Mouse (Mus musculus) forebrain, embryonic 12.5 days (tissue): ENCODE data around the gene Rpl36al. TPM values are rescaled to one million over a fixed set of nuclear protein-coding genes. Genes with fewer than 3 reads are reported as not detected.
"Not testable (repeated sequence)": the region's sequence is repeated elsewhere in the genome, so short reads cannot be mapped to it uniquely, and the experiment has no call there.

Source experiments
- ATAC-seq: fragments of 200-750 bp; cut with Nextera tagmentation; 2 replicates; pipeline ENCODE4 v1.8.0; 2017; ENCODE audit warnings: moderate TSS enrichment; ENCODE audit not compliant: low FRiP score
- H3K27ac ChIP-seq: fragments of 300-500 bp; sonication (generic); 2 replicates; pipeline ENCODE4 v1.5.1; 2016; ENCODE audit warnings: mild to moderate bottlenecking
- H3K27me3 ChIP-seq: fragments of 300-500 bp; sonication (generic); 2 replicates; pipeline ENCODE4 v1.6.1; 2016; ENCODE audit warnings: mild to moderate bottlenecking
- H3K36me3 ChIP-seq: fragments of 300-500 bp; sonication (generic); replicated peaks from 2 replicates; pipeline ENCODE4 v1.6.1; 2016; ENCODE audit warnings: mild to moderate bottlenecking
- H3K4me1 ChIP-seq: fragments of 300-500 bp; sonication (generic); 2 replicates; pipeline ENCODE4 v1.6.1; 2016
- H3K4me2 ChIP-seq: fragments of 300-500 bp; sonication (generic); 2 replicates; pipeline ENCODE4 v1.6.1; 2016; ENCODE audit warnings: mild to moderate bottlenecking, moderate library complexity
- H3K4me3 ChIP-seq: fragments of 300-500 bp; sonication (generic); replicated peaks from 2 replicates; pipeline ENCODE4 v1.5.1; 2016; ENCODE audit warnings: mild to moderate bottlenecking
- H3K9ac ChIP-seq: fragments of 300-500 bp; sonication (generic); 2 replicates; pipeline ENCODE4 v1.6.1; 2016; ENCODE audit warnings: mild to moderate bottlenecking
- H3K9me3 ChIP-seq: fragments of 300-500 bp; sonication (generic); 2 replicates; pipeline ENCODE4 v1.6.1; 2016
- WGBS: fragments of 180-500 bp; shearing (Covaris S2); methylation state at CpG from one replicate; pipeline ENCODE4 v1.1.7; 2016; 5-methylcytosine and 5-hydroxymethylcytosine counted together
- polyA plus RNA-seq: library from polyadenylated mRNA; unstranded; fragments of >200 nt; fragmentation: Nextera tagmentation; extraction: Ambion mirVana; gene quantifications from 2 replicates; pipeline ENCODE4 v1.2.1, GENCODE M21; 2016

The Rpl36al gene
- polyA plus RNA-seq, 1 experiment from 2014 or later = 487 TPM

DNA sequence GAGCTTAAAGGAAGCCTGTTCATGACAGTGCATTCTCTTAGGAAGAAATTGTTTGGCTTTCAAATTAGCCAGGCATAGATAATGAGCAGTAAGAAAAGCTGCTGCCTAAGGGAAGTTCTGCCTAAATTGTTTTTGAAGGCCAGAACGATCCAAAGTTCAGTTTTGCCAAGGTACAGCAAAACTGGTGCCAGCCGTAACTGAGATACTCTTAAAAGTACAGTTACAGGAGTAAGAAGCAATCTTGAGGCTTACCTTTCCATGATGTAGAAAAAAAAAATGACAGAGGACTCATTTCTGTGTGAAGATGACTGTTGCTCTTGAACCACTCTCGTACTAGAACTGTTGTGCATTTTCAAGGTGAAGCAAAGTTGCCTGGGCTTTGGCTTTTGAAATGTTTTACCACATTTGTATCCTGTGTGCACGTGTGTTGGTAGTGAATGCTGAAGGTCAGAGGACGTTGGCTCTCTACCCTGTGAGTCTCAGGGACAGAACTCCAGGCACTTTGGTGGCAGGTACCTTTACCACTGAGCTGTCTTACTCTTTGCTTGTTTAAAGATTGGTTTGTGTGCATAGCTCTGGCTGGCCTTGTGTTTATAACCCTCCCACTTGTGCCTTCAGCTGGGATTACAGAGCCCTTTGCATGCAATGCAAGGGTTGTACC is 3.1 kb upstream of the Rpl36al start:
- 76% methylated on average over 5 of the region's 5 CpGs for WGBS
- Histone ChIP-seq H3K36me3 (peaks cover 40% of the 10 kb centered on the region), H3K9ac (no peak overlapping the region), H3K27ac (no peak overlapping the region), H3K4me2 (no peak overlapping the region), H3K9me3 (no peaks in the 10 kb centered on the region), H3K27me3 (no peaks in the 10 kb centered on the region), H3K4me3 (no peak overlapping the region), H3K4me1 (peaks cover 23% of the 10 kb centered on the region)
- no peak for ATAC-seq

DNA sequence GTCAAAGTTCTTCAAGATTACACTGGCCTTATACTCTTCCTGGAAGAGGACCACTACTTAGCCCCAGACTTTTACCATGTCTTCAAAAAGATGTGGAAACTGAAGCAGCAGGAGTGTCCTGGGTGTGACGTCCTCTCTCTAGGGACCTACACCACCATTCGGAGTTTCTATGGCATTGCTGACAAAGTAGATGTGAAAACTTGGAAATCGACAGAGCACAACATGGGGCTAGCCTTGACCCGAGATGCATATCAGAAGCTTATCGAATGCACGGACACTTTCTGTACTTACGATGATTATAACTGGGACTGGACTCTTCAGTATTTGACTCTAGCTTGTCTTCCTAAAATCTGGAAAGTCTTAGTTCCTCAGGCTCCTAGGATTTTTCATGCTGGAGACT is 1.5 kb upstream of the Rpl36al start:
- Histone ChIP-seq H3K36me3 (peaks cover 37% of the 10 kb centered on the region), H3K9ac (peak overlapping the region; percentile 95), H3K4me2 (peak overlapping the region; percentile 93), H3K4me1 (peaks cover 23% of the 10 kb centered on the region), H3K4me3 (peak overlapping the region; percentile 93), H3K27me3 (no peaks in the 10 kb centered on the region), H3K27ac (no peak overlapping the region), H3K9me3 (no peaks in the 10 kb centered on the region)
- 81% methylated on average over 7 of the region's 7 CpGs for WGBS
- no peak for ATAC-seq

GRCm38 (mm10) chr12:69184342-69185295 is 736 bp upstream of the Rpl36al start:
- peaks cover 29% of the 10 kb centered on the region for H3K36me3 ChIP-seq

DNA sequence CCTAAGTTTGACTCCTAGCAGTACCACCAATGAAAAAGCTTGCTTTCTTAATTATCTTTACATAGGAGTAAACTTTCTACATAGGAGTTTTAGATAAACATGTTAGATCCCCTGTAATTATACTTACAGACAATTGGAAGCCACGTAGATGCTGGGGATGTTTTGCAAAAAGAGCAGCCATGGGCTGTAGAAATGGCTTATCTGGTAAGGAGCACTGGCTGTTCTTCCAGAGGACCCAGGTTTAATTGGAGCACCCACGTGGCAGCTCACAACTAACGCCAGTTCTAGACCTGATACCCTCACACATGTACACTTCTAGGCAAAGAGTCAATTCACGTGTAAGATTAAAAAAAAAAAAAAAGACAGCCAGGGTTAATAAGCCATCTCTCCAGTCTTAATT is 2.1 kb downstream of the Rpl36al start:
- H3K36me3 ChIP-seq = peaks cover 16% of the 10 kb centered on the region
- H3K9ac ChIP-seq = no peak overlapping the region
- H3K4me3 ChIP-seq = no peak overlapping the region
- no peaks in the 10 kb centered on the region for H3K27me3 ChIP-seq
- no peak overlapping the region for H3K27ac ChIP-seq
- H3K9me3 ChIP-seq = no peaks in the 10 kb centered on the region
- no peak for ATAC-seq
- peaks cover 16% of the 10 kb centered on the region for H3K4me1 ChIP-seq
- WGBS = 87% methylated on average over 4 of the region's 4 CpGs
- H3K4me2 ChIP-seq = no peak overlapping the region

More at GRCm38 (mm10) chr12:69184342-69185295, 736 bp upstream of the Rpl36al start:
- peaks cover 23% of the 10 kb centered on the region for H3K4me1 ChIP-seq
- peak; percentile 67 for ATAC-seq
- H3K27me3 ChIP-seq = no peaks in the 10 kb centered on the region
- H3K4me2 ChIP-seq = peak overlapping the region; percentile 93
- H3K27ac ChIP-seq = peak overlapping the region; percentile 93
- WGBS = 2% methylated on average over 81 of the region's 86 CpGs
- no peaks in the 10 kb centered on the region for H3K9me3 ChIP-seq
- peak overlapping the region; percentile 95 for H3K9ac ChIP-seq
- H3K4me3 ChIP-seq = peak overlapping the region; percentile 93

DNA sequence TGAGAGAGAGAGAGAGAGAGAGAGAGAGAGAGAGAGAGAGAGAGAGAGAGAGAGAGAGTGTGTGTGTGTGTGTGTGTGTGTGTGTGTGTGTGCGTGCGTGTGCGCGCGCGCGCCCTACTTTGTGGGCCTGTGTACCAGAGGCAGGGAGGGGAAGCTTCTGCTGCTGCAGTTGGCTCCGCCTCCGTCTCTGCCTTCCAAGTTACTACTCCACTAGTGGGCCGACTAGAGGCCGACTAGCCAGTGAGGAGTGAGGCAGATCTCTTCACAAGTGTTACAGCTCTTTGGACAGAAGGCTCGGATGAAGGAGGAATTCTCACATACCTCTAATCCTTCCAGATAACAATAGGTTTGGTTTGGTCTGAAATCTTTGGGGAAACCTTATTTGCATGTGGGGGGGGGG is 4.5 kb downstream of the Rpl36al start:
- H3K36me3 ChIP-seq = peaks cover 26% of the 10 kb centered on the region
- peaks cover 3% of the 10 kb centered on the region for H3K4me1 ChIP-seq
- H3K4me3 ChIP-seq = no peak overlapping the region
- ATAC-seq = no peak
- WGBS = 81% methylated on average over 12 of the region's 12 CpGs
- no peak overlapping the region for H3K27ac ChIP-seq
- no peaks in the 10 kb centered on the region for H3K9me3 ChIP-seq
- no peak overlapping the region for H3K4me2 ChIP-seq
- no peak overlapping the region for H3K9ac ChIP-seq
- H3K27me3 ChIP-seq = no peaks in the 10 kb centered on the region

- no peak overlapping the region for H3K4me3 ChIP-seq
- 87% methylated on average over 3 of the region's 3 CpGs for WGBS
- no peaks in the 10 kb centered on the region for H3K4me1 ChIP-seq
- ATAC-seq = no peak
- no peak overlapping the region for H3K4me2 ChIP-seq
- H3K9me3 ChIP-seq = no peaks in the 10 kb centered on the region
- peaks cover 34% of the 10 kb centered on the region for H3K36me3 ChIP-seq
- H3K9ac ChIP-seq = no peak overlapping the region
- no peaks in the 10 kb centered on the region for H3K27me3 ChIP-seq
- H3K27ac ChIP-seq = no peak overlapping the region
Measured at GRCm38 (mm10) chr12:69177526-69177925, 6.4 kb downstream of the Rpl36al start.

DNA sequence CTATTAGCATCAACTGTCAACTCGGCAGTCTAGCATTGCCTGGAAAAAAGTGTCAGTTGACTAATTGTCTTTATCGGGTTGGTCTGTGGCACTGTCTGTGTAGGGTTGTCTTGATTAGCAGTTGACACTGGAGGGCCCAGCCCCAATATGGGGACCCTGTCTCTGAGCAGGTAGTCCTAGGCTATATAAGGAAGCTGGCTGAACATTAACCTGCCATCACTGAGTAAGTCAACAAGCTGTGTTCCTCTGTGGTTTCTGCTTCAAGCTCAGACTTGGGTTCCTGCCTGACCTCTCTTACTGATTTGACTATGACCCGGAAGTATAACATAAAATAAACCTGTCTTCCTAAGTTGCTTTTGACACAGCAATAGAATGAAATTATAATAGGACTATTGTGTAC is 7.9 kb downstream of the Rpl36al start:
- no peaks in the 10 kb centered on the region for H3K4me1 ChIP-seq
- H3K27ac ChIP-seq = no peak overlapping the region
- no peaks in the 10 kb centered on the region for H3K9me3 ChIP-seq
- no peak overlapping the region for H3K4me3 ChIP-seq
- H3K4me2 ChIP-seq = no peak overlapping the region
- no peaks in the 10 kb centered on the region for H3K27me3 ChIP-seq
- no peak overlapping the region for H3K9ac ChIP-seq
- no peak for ATAC-seq
- 94% methylated on average over 3 of the region's 3 CpGs for WGBS
- H3K36me3 ChIP-seq = peaks cover 26% of the 10 kb centered on the region

DNA sequence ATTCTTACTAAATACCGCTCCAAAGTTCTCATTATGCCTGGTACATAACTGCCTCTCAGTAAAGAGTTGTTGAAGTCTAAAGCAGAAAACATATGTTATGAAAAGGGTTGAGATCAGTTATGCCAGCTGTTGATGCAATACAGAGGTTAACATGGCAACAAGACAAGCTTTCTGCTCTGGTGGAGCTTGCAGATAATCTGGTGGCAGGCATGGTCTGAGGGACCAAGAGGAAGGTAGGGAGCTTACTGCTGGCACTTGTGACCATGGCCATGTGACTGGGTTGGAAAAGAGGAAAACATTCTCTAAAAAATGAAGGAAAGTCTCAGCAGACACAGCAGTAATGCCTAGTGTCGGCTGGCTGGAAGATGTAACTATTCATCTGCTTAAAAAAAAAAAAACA is 12.6 kb downstream of the Rpl36al start:
- no peak for ATAC-seq
- H3K9me3 ChIP-seq = no peaks in the 10 kb centered on the region
- no peak overlapping the region for H3K9ac ChIP-seq
- H3K36me3 ChIP-seq = peaks cover 20% of the 10 kb centered on the region
- H3K27ac ChIP-seq = no peak overlapping the region
- peaks cover 14% of the 10 kb centered on the region for H3K4me1 ChIP-seq
- 94% methylated on average over 2 of the region's 2 CpGs for WGBS
- H3K4me3 ChIP-seq = no peak overlapping the region
- no peak overlapping the region for H3K4me2 ChIP-seq
- H3K27me3 ChIP-seq = no peaks in the 10 kb centered on the region

DNA sequence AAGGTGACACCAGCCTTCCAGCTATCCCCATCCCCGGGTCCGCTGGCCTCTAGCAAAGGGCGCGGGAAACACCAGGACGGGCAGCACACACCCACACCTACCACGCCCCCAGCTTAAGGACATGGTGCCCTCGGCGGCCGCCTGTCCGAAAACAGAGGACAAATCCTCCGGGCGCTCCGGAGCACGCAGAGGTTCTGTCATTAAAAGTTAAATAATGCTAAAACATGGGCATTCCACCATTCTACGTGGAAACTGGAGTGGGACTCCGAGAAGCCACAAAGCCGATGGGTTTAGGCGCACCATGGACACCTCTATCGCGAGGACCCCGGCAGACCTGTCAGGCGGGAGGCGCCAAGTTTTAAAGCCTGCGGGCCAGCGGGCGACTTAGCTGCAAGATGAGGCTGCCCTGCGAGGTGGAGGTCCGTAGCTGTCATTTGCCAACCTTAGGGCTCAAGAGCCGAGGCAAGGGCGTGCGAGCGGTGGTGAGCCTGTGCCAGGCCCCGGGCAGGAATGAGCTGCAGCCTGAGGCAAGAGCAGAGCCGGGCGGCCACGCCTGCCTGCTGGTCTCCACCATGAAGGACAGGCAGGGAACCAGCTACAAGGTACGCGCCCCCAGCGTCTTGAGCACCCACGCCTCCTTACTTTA is 15.3 kb downstream of the Rpl36al start, which contains the start of gene Lrr1:
TSS of gene Lrr1 (plus strand) at position 354 of the 646 bp plus-strand sequence.
- under 1% methylated on average over 40 of the region's 40 CpGs for WGBS
- peak; percentile 95 for ATAC-seq
- H3K27ac ChIP-seq = peak within 1 kb of the TSS; percentile 73

GRCm38 (mm10) chr12:69167656-69168460 is 16.0 kb downstream of the Rpl36al start:
- Histone ChIP-seq H3K27ac (peak overlapping the region; percentile 73), H3K27me3 (no peaks in the 10 kb centered on the region), H3K9ac (peak overlapping the region; percentile 74), H3K36me3 (peaks cover 5% of the 10 kb centered on the region; the same call in 1 of the 2 replicates), H3K9me3 (no peaks in the 10 kb centered on the region), H3K4me3 (peak overlapping the region; percentile 82), H3K4me2 (peak overlapping the region; percentile 91), H3K4me1 (peaks cover 14% of the 10 kb centered on the region)
- peak; percentile 64 for ATAC-seq
- 9% methylated on average over 18 of the region's 18 CpGs for WGBS

More for the DNA sequence above, 15.3 kb downstream of the Rpl36al start, which contains the start of gene Lrr1:
- peaks cover 14% of the 10 kb centered on the region for H3K4me1 ChIP-seq
- no peaks in the 10 kb centered on the region for H3K9me3 ChIP-seq
- peak within 1 kb of the TSS; percentile 82 for H3K4me3 ChIP-seq
- H3K27me3 ChIP-seq = no peaks in the 10 kb centered on the region
- H3K36me3 ChIP-seq = peaks cover 10% of the 10 kb centered on the region; the same call in 1 of the 2 replicates
- H3K4me2 ChIP-seq = peak within 1 kb of the TSS; percentile 91
- peak within 1 kb of the TSS; percentile 74 for H3K9ac ChIP-seq

DNA sequence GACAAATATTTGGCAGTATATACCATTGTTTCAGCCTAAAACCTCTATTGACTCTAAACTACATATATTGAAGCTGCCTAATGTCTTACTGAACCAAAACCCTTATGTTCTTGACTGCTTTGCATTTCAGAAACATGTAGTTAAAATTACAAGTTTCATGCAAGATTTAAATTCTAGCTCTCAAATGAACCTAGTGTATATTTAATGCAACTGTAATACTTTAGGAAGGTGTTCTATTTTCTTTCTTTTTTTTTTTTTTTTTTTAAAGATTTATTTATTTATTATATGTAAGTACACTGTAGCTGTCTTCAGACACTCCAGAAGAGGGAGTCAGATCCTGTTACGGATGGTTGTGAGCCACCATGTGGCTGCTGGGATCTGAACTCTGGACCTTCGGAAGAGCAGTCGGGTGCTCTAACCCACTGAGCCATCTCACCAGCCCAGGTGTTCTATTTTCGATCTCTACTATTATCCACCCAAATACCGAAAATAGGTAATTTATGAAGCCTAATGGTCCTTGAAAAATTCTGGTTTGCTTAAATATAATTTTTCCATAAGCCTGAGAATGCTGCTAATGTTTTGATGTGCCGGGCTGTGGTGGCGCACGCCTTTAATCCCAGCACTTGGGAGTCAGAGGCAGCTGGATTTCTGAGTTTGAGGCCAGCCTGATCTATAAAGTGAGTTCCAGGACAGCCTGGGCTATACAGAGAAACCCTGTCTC is 16.9 kb downstream of the Rpl36al start:
- H3K36me3 ChIP-seq, H3K27ac ChIP-seq, H3K4me2 ChIP-seq, H3K27me3 ChIP-seq, H3K9me3 ChIP-seq, ATAC-seq, H3K4me3 ChIP-seq, H3K9ac ChIP-seq: not testable (repeated sequence)
- peaks cover 14% of the 10 kb centered on the region for H3K4me1 ChIP-seq
- WGBS = 63% methylated on average over 8 of the region's 8 CpGs
